Comparison of ENCODE assay signal across 1 mouse cellular context in genomic region chr14:75024793-75025710, GRCm38 (mm10).
TF ChIP-seq lines count a peak whose summit lies in the region.

No protein-coding gene starts in this region.

TF ChIP-seq in CH12.LX, 34 proteins besides CTCF, POLR2A, EP300 and RAD21 (continued from another document):
- peak; percentile 75 for TF ChIP-seq IRF4 (IDR thresholded peaks at IDR 0.05; ENCODE audit: low read depth, low read length)
- peak; percentile 85 for TF ChIP-seq BHLHE40 (IDR thresholded peaks at IDR 0.05; ENCODE audit: low read depth, low read length)
- peak; percentile 46; the same call in 1 of the 2 replicates for TF ChIP-seq JUND (conservative IDR thresholded peaks at IDR 0.05; ENCODE audit: low read depth, low read length)
- TF ChIP-seq TBP (conservative IDR thresholded peaks at IDR 0.05; ENCODE audit: low read depth, low read length) = 0 out of 2 replicates have a peak, but pooled peaks have one; percentile 35
- TF ChIP-seq UBTF (IDR thresholded peaks at IDR 0.05; ENCODE audit: low read depth, low read length) = no peak
- TF ChIP-seq SMC3 (IDR thresholded peaks at IDR 0.05; ENCODE audit: low read depth, low read length) = 0 out of 2 replicates have a peak, but pooled peaks have one; percentile 9
- peak; percentile 83; the same call in 1 of the 2 replicates for TF ChIP-seq RCOR1 (conservative IDR thresholded peaks at IDR 0.05; ENCODE audit: low read depth, low read length)
- TF ChIP-seq ZC3H11A (IDR thresholded peaks at IDR 0.05; ENCODE audit: low read depth, low read length) = no peak
- TF ChIP-seq MAFK (IDR thresholded peaks at IDR 0.05; ENCODE audit: insufficient replicate concordance, low read length) = peak; percentile 55; the same call in 1 of the 2 replicates
- no peak for TF ChIP-seq ZMIZ1 (IDR thresholded peaks at IDR 0.05; ENCODE audit: low read depth, low read length)
- peak; percentile 17; the same call in 1 of the 2 replicates for TF ChIP-seq HCFC1 (IDR thresholded peaks at IDR 0.05; ENCODE audit: low read depth, low read length)
- TF ChIP-seq ELF1 (IDR thresholded peaks at IDR 0.05; ENCODE audit: low read depth, low read length) = 0 out of 2 replicates have a peak, but pooled peaks have one; percentile 14
